Mouse (Mus musculus): Measurements from ENCODE around the gene Notch2. TPM values are rescaled to one million over a fixed set of nuclear protein-coding genes. Genes with fewer than 3 reads are reported as not detected.
A peak's percentile ranks its signal among the peaks of the same experiment; 100 is the strongest.

The Notch2 gene
- polyA plus RNA-seq, 1 experiment, result 5.2 TPM

GRCm38 (mm10) chr3:98020431-98021229 lies 7.3 kb downstream of the Notch2 start:
- no peak overlapping the region for H3K27ac ChIP-seq (ENCODE audit: control insufficient read depth, insufficient read depth, low read depth, low read length)
- H3K36me3 ChIP-seq (ENCODE audit: control insufficient read depth, insufficient read depth, low read length), result no peaks in the 10 kb centered on the region
- H3K27me3 ChIP-seq (ENCODE audit: control insufficient read depth, insufficient read depth, low read length), result no peaks in the 10 kb centered on the region
- TF ChIP-seq CTCF (IDR thresholded peaks at IDR 0.05; ENCODE audit: control insufficient read depth, insufficient read depth, insufficient replicate concordance, low read depth, low read length), result no peak
- TF ChIP-seq POLR2A (IDR thresholded peaks at IDR 0.05; ENCODE audit: control insufficient read depth, low read depth, low read length), result no peak
- H3K4me1 ChIP-seq (ENCODE audit: control insufficient read depth, insufficient read depth, low read length), result no peaks in the 10 kb centered on the region; the same call in 1 of the 2 replicates
- no peak overlapping the region for H3K4me3 ChIP-seq (ENCODE audit: control insufficient read depth, low read depth, low read length)

- Histone ChIP-seq H3K36me3 (ENCODE audit: control insufficient read depth, insufficient read depth, low read length) (no peaks in the 10 kb centered on the region), H3K27me3 (ENCODE audit: control insufficient read depth, insufficient read depth, low read length) (no peaks in the 10 kb centered on the region), H3K4me3 (ENCODE audit: control insufficient read depth, low read depth, low read length) (no peak overlapping the region), H3K4me1 (ENCODE audit: control insufficient read depth, insufficient read depth, low read length) (peaks cover 3% of the 10 kb centered on the region), H3K27ac (ENCODE audit: control insufficient read depth, insufficient read depth, low read depth, low read length) (peak overlapping the region; percentile 27; the same call in 1 of the 2 replicates)
- TF ChIP-seq POLR2A (IDR thresholded peaks at IDR 0.05; ENCODE audit: control insufficient read depth, low read depth, low read length) (no peak), CTCF (IDR thresholded peaks at IDR 0.05; ENCODE audit: control insufficient read depth, insufficient read depth, insufficient replicate concordance, low read depth, low read length) (no peak)
These were observed 11.0 kb downstream of the Notch2 start for GRCm38 (mm10) chr3:98024288-98024848.

- TF ChIP-seq CTCF (IDR thresholded peaks at IDR 0.05; ENCODE audit: control insufficient read depth, insufficient read depth, insufficient replicate concordance, low read depth, low read length) (no peak), POLR2A (IDR thresholded peaks at IDR 0.05; ENCODE audit: control insufficient read depth, low read depth, low read length) (no peak)
- H3K36me3 ChIP-seq (ENCODE audit: control insufficient read depth, insufficient read depth, low read length), result no peaks in the 10 kb centered on the region
- H3K27me3 ChIP-seq (ENCODE audit: control insufficient read depth, insufficient read depth, low read length), result no peaks in the 10 kb centered on the region
- peak overlapping the region; percentile 28; the same call in 1 of the 2 replicates for H3K4me3 ChIP-seq (ENCODE audit: control insufficient read depth, low read depth, low read length)
- peak overlapping the region; percentile 2; the same call in 1 of the 2 replicates for H3K27ac ChIP-seq (ENCODE audit: control insufficient read depth, insufficient read depth, low read depth, low read length)
- peaks cover 3% of the 10 kb centered on the region for H3K4me1 ChIP-seq (ENCODE audit: control insufficient read depth, insufficient read depth, low read length)
These were observed 12.2 kb downstream of the Notch2 start for GRCm38 (mm10) chr3:98025521-98025920.

GRCm38 (mm10) chr3:98025921-98026880 lies 12.9 kb downstream of the Notch2 start:
- TF ChIP-seq CTCF (IDR thresholded peaks at IDR 0.05; ENCODE audit: control insufficient read depth, insufficient read depth, insufficient replicate concordance, low read depth, low read length) (no peak), POLR2A (IDR thresholded peaks at IDR 0.05; ENCODE audit: control insufficient read depth, low read depth, low read length) (no peak)
- Histone ChIP-seq H3K4me3 (ENCODE audit: control insufficient read depth, low read depth, low read length) (no peak overlapping the region), H3K27ac (ENCODE audit: control insufficient read depth, insufficient read depth, low read depth, low read length) (peak overlapping the region; percentile 46), H3K4me1 (ENCODE audit: control insufficient read depth, insufficient read depth, low read length) (peaks cover 3% of the 10 kb centered on the region), H3K27me3 (ENCODE audit: control insufficient read depth, insufficient read depth, low read length) (no peaks in the 10 kb centered on the region), H3K36me3 (ENCODE audit: control insufficient read depth, insufficient read depth, low read length) (no peaks in the 10 kb centered on the region)

GRCm38 (mm10) chr3:98027371-98027774 lies 14.0 kb downstream of the Notch2 start:
- Histone ChIP-seq H3K27me3 (ENCODE audit: control insufficient read depth, insufficient read depth, low read length) (no peaks in the 10 kb centered on the region), H3K36me3 (ENCODE audit: control insufficient read depth, insufficient read depth, low read length) (no peaks in the 10 kb centered on the region), H3K4me3 (ENCODE audit: control insufficient read depth, low read depth, low read length) (no peak overlapping the region), H3K27ac (ENCODE audit: control insufficient read depth, insufficient read depth, low read depth, low read length) (peak overlapping the region; percentile 41; the same call in 1 of the 2 replicates), H3K4me1 (ENCODE audit: control insufficient read depth, insufficient read depth, low read length) (peaks cover 3% of the 10 kb centered on the region)
- TF ChIP-seq CTCF (IDR thresholded peaks at IDR 0.05; ENCODE audit: control insufficient read depth, insufficient read depth, insufficient replicate concordance, low read depth, low read length), result no peak
- no peak for TF ChIP-seq POLR2A (IDR thresholded peaks at IDR 0.05; ENCODE audit: control insufficient read depth, low read depth, low read length)

- no peaks in the 10 kb centered on the region for H3K36me3 ChIP-seq (ENCODE audit: control insufficient read depth, insufficient read depth, low read length)
- no peak for TF ChIP-seq CTCF (IDR thresholded peaks at IDR 0.05; ENCODE audit: control insufficient read depth, insufficient read depth, insufficient replicate concordance, low read depth, low read length)
- H3K27ac ChIP-seq (ENCODE audit: control insufficient read depth, insufficient read depth, low read depth, low read length), result no peak overlapping the region; the same call in 1 of the 2 replicates
- H3K4me1 ChIP-seq (ENCODE audit: control insufficient read depth, insufficient read depth, low read length), result peaks cover 3% of the 10 kb centered on the region
- H3K27me3 ChIP-seq (ENCODE audit: control insufficient read depth, insufficient read depth, low read length), result no peaks in the 10 kb centered on the region
- no peak overlapping the region for H3K4me3 ChIP-seq (ENCODE audit: control insufficient read depth, low read depth, low read length)
These were observed 14.7 kb downstream of the Notch2 start for GRCm38 (mm10) chr3:98028072-98028471.

Measured in testis, adult 2 months (tissue).